Mouse (Mus musculus): ENCODE measurements around the gene Tnfaip2.
A peak's percentile ranks its signal among the peaks of the same experiment; 100 is the strongest.

The Tnfaip2 gene

DNA sequence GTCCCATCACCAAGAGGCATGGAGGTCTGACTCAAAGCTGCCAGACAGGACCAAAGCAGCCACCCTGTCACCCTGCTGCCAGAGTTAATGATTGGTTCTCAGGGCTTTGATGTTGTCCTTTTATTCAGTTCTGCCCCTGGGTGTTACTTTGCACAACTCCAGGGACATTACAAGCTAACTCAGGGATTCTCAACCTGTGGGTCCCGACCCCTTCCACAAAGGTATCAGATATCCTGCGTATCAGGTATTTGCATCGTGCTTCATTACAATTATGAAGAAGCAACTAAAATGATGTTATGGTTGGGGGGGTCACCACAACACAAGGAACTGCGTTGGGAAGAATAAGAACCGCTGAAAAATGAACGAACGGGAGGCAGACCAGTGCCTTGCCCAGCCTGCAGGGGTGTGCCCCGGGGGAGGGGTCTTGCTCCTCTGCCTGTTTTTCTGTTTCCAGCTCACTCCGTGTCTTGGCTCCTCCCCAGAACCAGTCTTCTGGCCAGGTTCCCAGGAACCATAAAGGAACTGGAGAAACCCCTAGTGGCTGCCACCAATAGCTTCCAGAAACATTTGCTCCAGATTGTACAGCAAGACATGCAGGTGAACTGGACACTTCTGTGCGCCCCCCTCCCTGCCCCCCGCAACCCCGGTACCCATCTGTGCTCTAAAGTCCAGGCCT, 14.7 kb upstream of the Tnfaip2 start:
- DNase-seq (ENCODE audit: low spot score in 2 of 2), result no peak

DNA sequence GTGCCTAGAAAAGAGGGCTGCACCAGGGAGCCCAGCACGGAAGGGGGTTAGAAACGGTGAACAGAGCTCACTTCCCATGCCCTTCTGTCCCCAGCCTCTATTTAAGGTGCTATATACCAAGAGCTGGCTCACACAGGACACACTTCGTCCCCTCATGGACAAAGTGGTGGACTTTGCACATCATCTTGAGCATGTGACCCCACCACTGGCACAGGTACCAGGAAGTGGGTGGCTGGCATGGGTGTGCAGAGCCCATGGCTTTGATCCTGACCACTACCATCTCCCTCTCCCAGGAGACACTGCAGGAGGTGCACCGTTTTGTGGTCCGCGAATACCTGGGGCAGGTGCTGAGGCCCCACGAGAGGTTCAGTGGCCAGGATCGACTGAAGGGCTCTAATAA, 13.9 kb upstream of the Tnfaip2 start:
- DNase-seq (ENCODE audit: low spot score in 2 of 2), result no peak

DNA sequence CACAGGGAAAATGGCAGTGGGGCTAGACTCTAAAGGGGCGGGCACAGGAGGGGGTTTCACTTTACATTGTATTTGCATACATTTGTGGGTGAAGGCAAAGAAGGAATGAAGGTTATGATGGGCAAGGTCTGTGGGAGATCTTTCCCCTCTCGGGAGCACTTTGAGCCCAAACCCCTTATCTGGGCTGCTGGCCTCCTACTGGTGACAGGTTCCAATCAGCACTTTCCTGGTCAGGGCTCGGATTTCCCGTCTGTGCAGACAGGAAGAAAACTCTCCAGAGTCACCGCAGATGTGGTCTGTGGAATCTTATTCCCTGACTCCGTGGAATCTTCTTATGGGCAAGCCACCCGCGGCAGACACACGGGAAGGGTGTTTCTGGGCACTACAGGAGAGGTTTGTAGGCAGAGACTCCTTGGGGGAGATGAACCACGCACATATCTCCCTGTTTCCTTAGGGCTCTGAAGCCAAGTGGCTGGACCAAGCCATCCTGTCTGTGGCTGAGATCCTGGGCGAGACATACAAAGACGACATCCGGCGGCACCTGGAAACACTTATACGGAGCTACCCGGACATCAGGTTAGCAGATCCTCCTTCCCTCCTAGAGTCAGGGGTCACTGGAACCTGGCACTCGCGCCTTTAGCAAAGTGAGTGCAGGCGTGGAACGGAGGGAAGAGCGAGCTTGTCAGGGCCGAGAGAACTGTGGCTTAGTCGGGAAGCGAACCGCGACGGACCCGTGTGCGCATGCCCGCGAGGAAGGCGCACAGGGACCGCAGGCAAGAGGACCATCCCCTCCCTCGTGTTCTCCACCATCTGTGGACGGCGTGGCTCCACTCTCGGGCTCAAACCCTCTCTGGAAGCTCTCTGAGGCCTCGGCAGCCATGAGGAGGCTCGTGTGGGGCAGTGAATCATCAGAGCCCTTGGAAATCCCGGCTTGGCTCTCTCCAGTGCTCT, 13.0 kb upstream of the Tnfaip2 start:
- DNase-seq (ENCODE audit: low spot score in 2 of 2), result peak; percentile 36 to 49

DNA sequence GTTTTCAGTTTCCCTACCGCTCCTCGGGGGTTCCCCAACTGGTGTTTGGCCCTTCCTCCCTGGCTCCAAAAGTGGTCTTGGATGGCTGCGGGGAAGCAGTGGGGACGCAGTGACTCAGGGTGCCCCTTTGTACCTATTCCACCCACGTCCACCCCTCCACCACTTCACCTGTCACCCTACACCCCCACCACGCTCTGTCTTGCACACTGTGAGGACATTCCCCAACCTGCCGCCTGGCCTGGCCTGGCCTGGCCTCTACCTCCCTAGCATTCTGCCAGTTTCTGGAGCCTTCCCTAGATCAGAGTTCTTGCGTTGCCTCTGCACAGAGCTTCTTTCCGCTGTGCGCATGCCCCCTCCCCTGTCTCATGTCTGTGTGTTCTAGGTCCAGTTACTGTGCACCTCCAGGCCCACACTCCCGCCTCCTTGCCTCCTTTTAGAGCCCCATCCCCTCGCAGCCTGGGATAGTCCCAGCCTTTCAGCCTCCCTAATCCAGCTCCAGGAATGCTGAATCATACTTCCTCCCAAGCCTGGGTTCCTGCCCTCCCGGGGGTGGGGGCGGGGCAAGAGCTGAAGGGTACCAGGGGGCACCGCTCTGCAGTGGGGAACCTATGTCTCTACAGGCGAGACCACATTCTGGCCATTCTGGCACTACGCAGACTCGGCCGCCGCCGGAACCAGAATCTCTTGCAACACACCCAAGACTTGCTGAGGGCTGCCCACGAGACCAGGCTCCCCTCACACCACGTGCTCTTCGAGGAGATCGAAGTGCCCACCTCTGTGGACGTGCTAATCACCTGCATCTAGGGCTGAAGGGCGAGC, 12.0 kb upstream of the Tnfaip2 start:
- no peak for DNase-seq (ENCODE audit: low spot score in 2 of 2)

DNA sequence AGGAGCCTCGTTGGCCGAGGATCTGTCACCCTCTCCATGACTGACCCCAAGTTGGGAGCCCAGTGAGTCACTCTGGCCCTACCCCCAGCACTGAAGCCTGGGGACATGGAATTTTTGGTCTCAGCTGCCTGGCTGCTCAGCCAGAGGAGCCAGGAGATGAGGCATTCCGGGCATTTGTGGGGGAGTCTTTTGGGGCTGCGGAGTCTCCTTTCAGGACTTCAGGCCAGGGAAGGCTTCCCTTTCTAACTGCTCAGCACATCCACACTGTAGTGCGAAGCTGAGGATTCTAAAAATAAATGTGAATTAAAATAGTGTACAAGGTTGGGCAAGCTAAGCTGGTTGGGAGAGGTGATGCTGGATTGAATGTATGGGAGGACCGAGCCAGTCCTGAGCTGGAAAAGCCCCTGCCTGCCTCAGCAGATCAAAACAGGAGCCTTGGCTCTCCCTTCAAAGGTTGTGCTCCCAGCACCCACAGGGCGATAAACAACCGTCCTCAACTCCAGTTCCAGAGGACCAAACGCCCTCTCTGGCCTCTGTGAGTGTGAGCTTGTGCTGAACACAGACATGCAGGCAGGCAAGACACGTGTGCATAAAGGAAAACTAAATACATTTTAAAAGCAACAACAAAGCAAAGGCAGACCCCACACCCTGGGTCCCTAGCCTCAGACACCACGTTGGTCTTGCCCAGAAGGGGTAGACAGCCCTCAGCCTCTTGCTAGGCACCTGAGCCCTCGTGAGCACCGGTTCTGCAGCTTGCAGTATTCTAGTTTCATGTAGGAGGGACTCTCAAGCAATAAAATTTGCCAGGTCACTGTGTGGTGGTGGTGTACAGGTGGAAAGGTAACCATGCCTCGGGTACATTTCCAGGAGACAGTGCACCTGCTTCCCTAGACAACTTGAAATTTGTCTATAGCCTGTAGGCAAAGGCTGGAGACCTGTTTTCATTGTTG, 11.1 kb upstream of the Tnfaip2 start:
- no peak for DNase-seq (ENCODE audit: low spot score in 2 of 2)

DNA sequence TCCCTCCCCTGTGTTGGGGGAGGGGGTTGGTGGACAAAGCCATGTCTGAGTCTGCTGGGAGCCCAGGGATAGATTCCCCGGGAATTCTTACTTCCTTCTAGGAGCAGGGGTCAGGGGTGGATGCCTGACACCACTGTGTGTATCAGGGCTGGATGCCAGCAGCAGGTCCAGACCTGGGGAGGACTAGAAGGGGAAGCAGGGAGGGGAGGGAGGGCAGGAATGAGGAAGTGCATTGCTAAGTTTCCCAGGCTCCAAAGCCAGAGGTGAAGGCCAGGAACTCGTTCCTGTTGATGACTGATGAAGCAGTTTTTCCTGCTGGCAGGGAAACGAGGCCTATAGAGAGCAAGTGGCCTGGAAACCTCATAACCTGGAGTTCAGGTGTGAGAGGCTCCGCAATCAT, 10.2 kb upstream of the Tnfaip2 start:
- DNase-seq (ENCODE audit: low spot score in 2 of 2), result no peak

DNA sequence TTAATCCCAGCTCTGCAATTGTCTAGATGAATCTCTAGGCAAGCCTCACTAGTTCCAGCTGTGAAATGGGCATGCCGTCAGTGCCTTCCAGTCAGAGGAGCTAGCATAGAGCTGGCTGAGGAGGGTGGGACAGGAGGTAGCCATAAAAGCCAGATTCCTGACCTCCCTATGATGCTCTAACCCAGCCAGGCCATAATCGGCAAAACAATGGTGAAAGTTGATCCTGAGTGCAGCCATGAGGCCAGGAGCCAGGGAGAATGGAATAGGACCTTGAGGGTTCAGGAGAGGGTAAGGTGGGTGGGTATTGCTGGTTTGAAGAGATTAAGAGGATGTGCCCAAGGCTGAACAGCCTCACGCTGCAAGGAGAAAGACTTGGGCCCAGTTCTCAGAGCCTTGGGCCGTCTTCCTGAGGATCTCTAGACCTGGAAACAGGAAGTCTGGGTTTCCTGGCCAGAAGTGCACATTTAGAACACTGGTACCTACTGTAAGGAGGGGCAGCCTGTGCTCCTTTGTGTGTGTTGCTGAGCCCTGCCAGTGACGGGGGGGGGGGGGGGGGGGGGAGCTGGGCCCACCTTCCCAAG, 9.4 kb upstream of the Tnfaip2 start:
- DNase-seq (ENCODE audit: low spot score in 2 of 2), result no peak

DNA sequence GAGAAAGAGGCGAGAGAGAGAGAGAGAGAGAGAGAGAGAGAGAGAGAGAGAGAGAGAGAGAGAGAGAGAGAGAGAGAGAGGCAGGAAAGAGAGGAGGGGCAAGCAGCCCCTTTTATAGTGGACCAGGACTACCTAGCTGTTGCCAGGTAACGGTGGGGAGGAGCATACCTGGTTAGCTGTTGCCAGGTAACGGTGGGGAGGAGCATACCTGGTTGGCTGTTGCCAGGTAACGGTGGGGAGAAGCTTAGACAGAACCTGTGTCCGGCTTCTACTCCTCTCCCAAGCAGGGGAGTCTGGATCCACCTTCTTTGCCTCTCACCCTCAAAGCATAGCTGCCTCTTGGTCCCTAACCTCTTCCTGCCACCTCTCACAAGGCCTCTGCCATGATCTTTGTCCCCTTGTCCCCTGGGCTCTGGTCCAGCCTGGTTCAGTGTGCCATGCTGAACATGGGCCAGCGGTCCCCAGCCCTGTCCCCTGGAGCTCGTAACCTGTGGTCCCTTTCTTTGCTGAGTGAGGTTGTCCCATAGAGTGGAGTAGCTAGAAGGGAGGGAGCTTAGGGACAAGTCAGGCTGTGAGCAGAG, 8.0 kb upstream of the Tnfaip2 start:
- DNase-seq (ENCODE audit: low spot score in 2 of 2), result no peak

DNA sequence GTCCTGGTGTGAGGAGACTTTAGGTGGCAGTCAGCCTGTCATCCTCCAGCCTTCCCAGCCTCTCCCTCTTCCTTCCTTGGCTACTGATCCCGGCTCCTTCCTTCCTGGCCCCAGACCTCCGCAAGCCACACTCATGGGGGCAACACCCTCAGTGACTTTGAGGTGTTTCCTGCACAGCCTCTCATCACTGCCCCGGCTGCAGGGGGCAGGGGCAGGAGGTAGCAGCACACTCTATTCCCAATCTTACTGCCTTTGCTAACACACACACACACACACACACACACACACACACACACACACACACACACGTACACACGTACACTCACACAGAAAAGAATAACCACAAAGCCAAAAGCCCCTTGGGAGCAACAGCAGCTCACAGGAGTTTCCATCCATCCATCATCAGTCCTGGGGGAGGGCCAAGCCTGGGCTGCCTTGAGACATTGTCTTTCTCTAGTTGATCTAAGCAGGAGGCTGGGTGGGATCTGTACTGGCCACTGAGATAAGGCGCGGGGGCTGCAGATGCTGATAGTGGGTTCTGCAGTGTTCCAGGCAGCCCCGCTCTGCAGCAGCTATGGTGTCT, 7.4 kb upstream of the Tnfaip2 start:
- DNase-seq (ENCODE audit: low spot score in 2 of 2), result no peak

DNA sequence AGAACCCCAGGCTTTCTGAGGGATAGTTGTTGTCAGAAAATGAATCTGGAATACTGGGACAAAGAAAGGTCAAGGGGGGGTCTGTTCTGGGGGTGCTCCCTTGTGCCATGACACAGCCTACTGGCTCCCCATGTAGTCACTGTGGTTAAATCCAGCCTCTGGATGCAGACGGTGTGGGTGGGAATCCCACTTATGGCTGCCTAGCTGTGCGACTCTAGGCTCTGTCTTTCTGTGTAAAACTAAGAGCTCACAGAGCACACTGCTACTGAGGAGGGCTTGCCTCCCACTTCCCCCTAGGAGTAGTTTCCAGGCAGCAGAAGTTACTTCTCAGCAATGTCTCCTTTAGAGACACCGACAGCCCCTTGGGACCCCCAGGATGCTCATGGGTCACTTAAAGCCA, 6.1 kb upstream of the Tnfaip2 start:
- DNase-seq (ENCODE audit: low spot score in 2 of 2), result no peak

DNA sequence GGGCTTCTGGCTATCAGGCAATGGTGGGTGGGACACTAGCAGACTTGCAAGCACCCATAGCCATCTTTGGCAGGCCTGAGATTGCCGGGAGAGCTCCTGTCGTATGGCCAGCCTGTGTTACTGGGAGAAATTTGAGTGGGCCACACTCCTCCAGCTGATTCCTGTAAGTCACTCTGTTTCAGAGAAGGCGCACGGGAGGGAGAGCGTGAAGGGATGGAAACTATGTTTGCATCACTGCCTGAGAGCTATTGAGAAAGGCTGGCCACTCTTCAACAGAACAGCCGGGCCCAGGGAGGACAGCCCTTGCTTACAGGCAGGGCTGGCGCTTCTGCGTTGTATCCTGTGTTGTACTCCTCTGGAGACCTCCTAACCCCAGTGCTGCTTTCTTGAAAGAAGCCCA, 5.6 kb upstream of the Tnfaip2 start:
- peak; percentile 43 to 50 for DNase-seq (ENCODE audit: low spot score in 2 of 2)

DNA sequence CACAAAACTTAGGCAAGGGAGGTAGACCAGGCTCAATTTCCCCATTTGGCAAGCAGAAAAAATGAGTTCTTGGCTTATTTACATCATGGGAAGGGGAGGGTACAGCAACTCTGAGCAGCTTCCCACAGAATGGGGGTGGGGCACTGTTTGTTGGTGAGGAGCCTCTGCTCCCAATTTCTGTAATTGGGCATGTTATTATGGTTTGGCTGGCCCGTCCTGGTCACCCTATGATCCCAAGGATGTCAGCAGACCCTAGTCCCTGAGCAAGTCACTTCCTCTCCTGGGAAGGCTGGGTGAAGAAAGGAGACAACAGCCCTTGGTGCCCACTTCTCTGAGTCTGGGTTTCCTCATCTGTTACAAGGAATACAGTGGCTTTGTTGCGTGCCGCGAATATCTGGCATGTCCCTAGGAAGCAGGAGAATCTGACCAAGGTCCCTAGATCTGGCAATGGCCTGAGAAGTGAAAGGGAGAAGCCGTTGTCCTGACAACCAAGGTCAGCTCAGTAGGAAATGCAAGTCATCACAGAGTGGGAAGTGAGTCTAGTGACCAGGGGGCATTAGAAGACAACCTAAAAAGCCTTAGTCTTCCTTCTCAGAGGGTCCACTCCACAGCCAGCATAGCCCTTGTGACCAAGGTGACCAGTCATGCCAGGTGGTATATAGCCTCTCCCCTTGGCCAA, 4.9 kb upstream of the Tnfaip2 start:
- no peak for DNase-seq (ENCODE audit: low spot score in 2 of 2)

DNA sequence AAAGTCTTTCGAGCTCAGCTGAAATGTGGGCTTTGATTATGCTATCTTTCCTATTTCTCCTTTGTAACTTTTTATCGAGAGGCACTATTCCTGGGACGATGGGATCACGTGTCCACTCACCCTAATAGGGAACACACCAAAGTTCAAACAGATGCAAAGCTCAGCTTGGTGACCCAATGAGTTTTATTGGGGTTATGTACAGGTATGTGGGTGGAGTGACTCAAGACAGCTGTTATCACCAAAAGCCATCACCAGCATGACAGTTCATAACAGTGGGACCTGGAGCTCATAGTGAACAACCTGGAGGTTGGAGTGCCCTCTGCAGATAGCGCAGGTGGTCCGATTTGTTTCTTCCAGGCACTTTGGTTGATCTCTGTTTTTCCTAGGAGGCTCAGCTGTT, 3.4 kb upstream of the Tnfaip2 start:
- DNase-seq (ENCODE audit: low spot score in 2 of 2), result no peak

DNA sequence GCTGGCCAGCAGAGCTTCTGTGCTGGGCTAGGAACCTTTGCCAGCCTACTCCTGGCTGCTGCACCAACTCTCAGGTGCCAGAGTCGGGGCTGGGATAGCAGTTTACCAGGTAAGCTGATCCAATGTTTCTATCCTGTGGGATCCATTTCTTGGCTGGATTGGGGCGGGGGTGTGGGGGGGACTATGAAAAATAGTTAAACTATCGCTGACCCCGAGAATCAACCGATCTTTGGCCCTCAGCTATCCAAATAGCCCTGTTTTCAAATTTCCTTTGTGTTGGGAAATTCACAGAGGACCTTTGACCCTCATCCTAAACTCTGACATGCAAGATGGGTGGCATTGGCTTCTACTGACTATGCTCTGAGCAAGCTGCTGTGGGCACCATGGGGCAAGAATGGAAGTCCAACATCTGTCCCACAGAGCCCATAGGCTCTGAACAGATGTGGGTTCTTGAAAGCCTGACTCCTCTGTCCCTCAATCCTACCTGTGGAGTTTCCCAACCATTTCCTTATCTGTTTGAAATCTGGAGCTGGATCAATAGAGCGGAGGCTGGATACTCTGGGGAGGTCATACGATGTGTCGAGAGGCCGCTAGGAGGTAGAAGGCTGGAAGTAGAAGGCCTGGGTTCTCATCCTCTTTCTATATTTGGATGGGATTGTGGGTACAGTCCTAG, 1.4 kb upstream of the Tnfaip2 start:
- DNase-seq (ENCODE audit: low spot score in 2 of 2), result no peak

DNA sequence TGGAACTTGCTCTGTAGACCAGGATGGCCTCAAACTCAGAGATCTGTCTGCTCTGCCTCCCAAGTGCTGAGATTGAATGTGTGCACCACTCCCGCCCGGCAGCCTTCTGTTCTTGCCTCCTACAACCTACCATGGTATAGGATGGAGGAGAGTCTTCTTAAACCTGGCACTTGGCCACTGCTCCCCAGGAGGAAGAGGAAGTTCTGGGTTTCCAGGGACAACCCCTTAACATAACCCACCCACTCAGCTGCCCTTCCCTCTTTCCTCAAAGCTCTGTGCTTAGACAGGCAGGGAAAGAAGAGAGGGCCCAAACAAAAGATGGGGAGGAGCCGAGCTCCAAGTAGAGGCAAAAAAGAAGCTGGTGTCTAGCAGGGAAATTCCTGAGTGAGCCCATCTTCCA, 746 bp upstream of the Tnfaip2 start:
- DNase-seq (ENCODE audit: low spot score in 2 of 2), result peak; percentile 49 to 55

DNA sequence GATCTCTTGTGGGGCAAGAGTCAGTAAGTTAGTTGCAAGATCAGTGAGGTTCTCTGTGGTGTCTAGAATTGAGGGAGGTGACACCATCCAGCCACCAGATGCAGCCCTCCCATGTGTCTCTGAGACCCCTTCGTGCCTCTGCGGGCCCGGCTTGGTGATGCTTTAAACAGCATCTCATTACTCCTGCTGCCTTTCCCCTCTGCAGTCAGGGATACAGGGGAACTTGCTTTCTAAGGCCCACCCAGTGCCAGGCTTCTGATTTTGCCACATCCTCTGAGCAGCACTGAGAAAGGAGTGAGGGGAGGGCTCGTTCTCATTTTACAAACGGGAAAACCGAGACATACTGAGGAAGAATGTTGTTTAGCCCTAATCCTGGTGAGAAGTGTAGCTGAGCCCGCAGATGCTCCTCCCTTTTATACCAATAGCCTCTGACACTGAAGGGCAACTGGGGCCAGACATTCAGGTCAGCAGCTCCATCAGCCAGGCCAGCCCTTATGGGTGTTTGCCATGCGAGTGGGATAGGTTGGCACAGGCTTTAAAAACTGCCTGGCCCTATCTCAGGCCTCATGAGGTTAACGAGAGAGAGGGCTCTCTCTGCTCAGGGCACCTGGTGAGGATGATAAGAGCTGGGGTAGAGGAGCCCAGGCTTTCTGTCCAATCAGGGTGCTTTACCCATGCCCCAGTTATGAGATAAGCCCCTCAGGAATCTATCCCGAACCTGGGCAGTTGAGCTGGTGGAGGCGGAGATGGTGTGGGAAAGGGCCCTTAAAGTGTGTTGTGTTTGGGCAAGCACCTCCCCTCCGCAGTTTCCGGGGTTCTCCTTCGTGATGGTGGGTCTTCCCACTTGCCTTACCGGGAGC, 972 bp downstream of the Tnfaip2 start:
- no peak for DNase-seq (ENCODE audit: low spot score in 2 of 2)

DNA sequence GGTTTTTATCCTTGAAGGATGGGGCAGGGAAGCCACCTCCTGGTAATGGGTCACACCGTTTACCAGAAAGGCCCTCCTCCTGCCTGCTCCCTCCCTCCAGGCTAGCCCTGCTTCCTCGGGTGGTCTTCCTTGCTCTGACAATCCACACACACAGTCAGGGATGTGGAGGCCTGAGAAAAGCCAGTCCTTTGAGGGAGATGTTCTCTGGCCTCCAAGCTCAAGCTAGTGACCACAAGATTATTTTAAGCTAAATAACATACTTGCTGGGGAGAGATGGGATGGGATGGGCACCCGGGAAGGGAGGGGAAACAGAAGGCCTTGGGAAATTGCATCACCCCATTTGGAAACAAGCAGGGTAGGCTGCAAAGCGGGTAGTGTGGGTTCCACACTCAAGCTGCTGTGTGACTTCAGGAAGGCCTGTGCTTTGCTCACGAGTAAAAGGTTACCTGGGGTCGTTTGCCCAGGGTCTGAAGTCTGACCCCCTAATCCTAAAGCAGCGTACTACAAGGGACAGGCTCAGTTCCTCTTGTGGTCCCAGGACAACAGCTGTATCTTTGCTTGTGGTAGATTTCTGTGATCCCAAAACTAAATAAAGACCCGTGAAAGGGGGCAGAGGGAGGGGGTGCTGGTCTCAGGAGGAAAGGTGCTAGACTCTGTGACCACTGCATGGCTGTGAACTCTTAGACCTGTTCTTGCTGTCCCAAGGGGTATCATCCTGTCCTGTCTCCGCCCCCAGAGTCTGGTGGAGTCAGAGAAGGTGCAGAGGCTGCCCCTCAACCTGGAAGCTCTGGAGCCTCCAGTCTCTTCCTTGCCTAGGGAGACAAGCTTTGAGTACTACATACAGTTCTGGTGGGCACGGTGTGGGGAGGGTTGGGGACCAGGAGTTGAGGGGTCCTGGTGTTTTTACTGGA, 1.9 kb downstream of the Tnfaip2 start:
- no peak for DNase-seq (ENCODE audit: low spot score in 2 of 2)
